Mouse (Mus musculus) forebrain, embryonic 10.5 days (tissue): Measurements from ENCODE around the gene Slc22a13. TPM values are rescaled to one million over a fixed set of nuclear protein-coding genes. Genes with fewer than 3 reads are reported as not detected.
A peak's percentile ranks its signal among the peaks of the same experiment; 100 is the strongest.

ENCODE experiments used
- DNase-seq: peaks from one replicate; pipeline ENCODE4 v3.0.0-alpha.2; 2017; ENCODE audit warnings: low spot score; ENCODE audit errors: extremely low spot score
- H3K27ac ChIP-seq: fragments of 300-500 bp; sonication (generic); 2 replicates; pipeline ENCODE4 v1.5.1; 2016; ENCODE audit warnings: mild to moderate bottlenecking
- H3K27me3 ChIP-seq: fragments of 300-500 bp; sonication (generic); 2 replicates; pipeline ENCODE4 v1.6.1; 2016; ENCODE audit warnings: mild to moderate bottlenecking; ENCODE audit not compliant: poor library complexity, severe bottlenecking
- H3K36me3 ChIP-seq: fragments of 300-500 bp; sonication (generic); replicated peaks from 2 replicates; pipeline ENCODE4 v1.6.1; 2016; ENCODE audit warnings: mild to moderate bottlenecking, moderate library complexity
- H3K4me1 ChIP-seq: fragments of 300-500 bp; sonication (generic); 2 replicates; pipeline ENCODE4 v1.6.1; 2016
- H3K4me3 ChIP-seq: fragments of 300-500 bp; sonication (generic); 2 replicates; pipeline ENCODE4 v1.5.1; 2016; ENCODE audit warnings: mild to moderate bottlenecking, moderate library complexity
- H3K9me3 ChIP-seq: fragments of 300-500 bp; sonication (generic); 2 replicates; pipeline ENCODE4 v1.6.1; 2016; ENCODE audit warnings: mild to moderate bottlenecking, moderate library complexity
- WGBS: fragments of 180-500 bp; shearing (Covaris S2); methylation state at CpG from one replicate; pipeline ENCODE4 v1.1.7; 2016; 5-methylcytosine and 5-hydroxymethylcytosine counted together
- polyA plus RNA-seq: library from polyadenylated mRNA; unstranded; fragments of >200 nt; fragmentation: Nextera tagmentation; extraction: Ambion mirVana; gene quantifications from 2 replicates; pipeline ENCODE4 v1.2.1, GENCODE M21; 2016

Gene Slc22a13
- polyA plus RNA-seq, 1 experiment from 2014 or later = not detected

GRCm38 (mm10) chr9:119181241-119181728 lies 27.6 kb downstream of the Slc22a13 start:
- Histone ChIP-seq H3K9me3 (no peaks in the 10 kb centered on the region), H3K36me3 (no peaks in the 10 kb centered on the region), H3K27me3 (no peaks in the 10 kb centered on the region), H3K4me3 (no peak overlapping the region), H3K27ac (no peak overlapping the region), H3K4me1 (no peaks in the 10 kb centered on the region)
- no peak for DNase-seq
- 72% methylated on average over 3 of the region's 3 CpGs for WGBS

- Histone ChIP-seq H3K27ac (no peak overlapping the region), H3K36me3 (no peaks in the 10 kb centered on the region), H3K4me1 (no peaks in the 10 kb centered on the region), H3K27me3 (no peaks in the 10 kb centered on the region), H3K9me3 (no peaks in the 10 kb centered on the region), H3K4me3 (no peak overlapping the region)
- DNase-seq = no peak
- WGBS = 94% methylated on average over 11 of the region's 11 CpGs
Observed at GRCm38 (mm10) chr9:119179292-119179691, 29.6 kb downstream of the Slc22a13 start.

GRCm38 (mm10) chr9:119167608-119168007 lies 41.3 kb downstream of the Slc22a13 start:
- Histone ChIP-seq H3K36me3 (no peaks in the 10 kb centered on the region), H3K4me3 (no peak overlapping the region), H3K27ac (no peak overlapping the region), H3K27me3 (no peaks in the 10 kb centered on the region), H3K9me3 (peaks cover 5% of the 10 kb centered on the region; the same call in 1 of the 2 replicates), H3K4me1 (no peaks in the 10 kb centered on the region)
- DNase-seq = no peak
- WGBS = 92% methylated on average over 2 of the region's 2 CpGs

GRCm38 (mm10) chr9:119165548-119165947 lies 43.4 kb downstream of the Slc22a13 start:
- no peaks in the 10 kb centered on the region for H3K36me3 ChIP-seq
- no peak for DNase-seq
- H3K4me3 ChIP-seq = no peak overlapping the region
- H3K9me3 ChIP-seq = peaks cover 5% of the 10 kb centered on the region; the same call in 1 of the 2 replicates
- no peak overlapping the region for H3K27ac ChIP-seq
- H3K4me1 ChIP-seq = no peaks in the 10 kb centered on the region
- no peaks in the 10 kb centered on the region for H3K27me3 ChIP-seq
- WGBS = 94% methylated on average over 6 of the region's 6 CpGs

- no peaks in the 10 kb centered on the region for H3K36me3 ChIP-seq
- H3K4me3 ChIP-seq = no peak overlapping the region
- DNase-seq = no peak
- no peaks in the 10 kb centered on the region for H3K4me1 ChIP-seq
- no peak overlapping the region for H3K27ac ChIP-seq
- WGBS = 86% methylated on average over 7 of the region's 7 CpGs
- peaks cover 5% of the 10 kb centered on the region; the same call in 1 of the 2 replicates for H3K9me3 ChIP-seq
- H3K27me3 ChIP-seq = no peaks in the 10 kb centered on the region
Observed at GRCm38 (mm10) chr9:119164743-119165142, 44.2 kb downstream of the Slc22a13 start.

- Histone ChIP-seq H3K27me3 (peaks cover 29% of the 10 kb centered on the region), H3K36me3 (no peaks in the 10 kb centered on the region), H3K27ac (no peak overlapping the region), H3K4me1 (peaks cover 10% of the 10 kb centered on the region), H3K4me3 (no peak overlapping the region), H3K9me3 (no peaks in the 10 kb centered on the region)
- 86% methylated on average over 3 of the region's 3 CpGs for WGBS
- no peak for DNase-seq
Observed at GRCm38 (mm10) chr9:119160689-119161088, 48.2 kb downstream of the Slc22a13 start.

- peaks cover 40% of the 10 kb centered on the region for H3K27me3 ChIP-seq
- peaks cover 10% of the 10 kb centered on the region for H3K4me1 ChIP-seq
- H3K4me3 ChIP-seq = no peak within 1 kb of the TSS
- WGBS = 67% methylated on average over 4 of the region's 4 CpGs
- no peaks in the 10 kb centered on the region for H3K36me3 ChIP-seq
- no peak for DNase-seq
- H3K9me3 ChIP-seq = no peaks in the 10 kb centered on the region
- no peak within 1 kb of the TSS for H3K27ac ChIP-seq
Observed at GRCm38 (mm10) chr9:119158861-119159260, 50.0 kb downstream of the Slc22a13 start, which contains the start of gene Gm47289. TSS of gene Gm47289 (plus strand) at chr9:119159161.

- WGBS = 1% methylated on average over 65 of the region's 65 CpGs
- Histone ChIP-seq H3K27ac (peak within 1 kb of the TSS; percentile 53), H3K27me3 (peaks cover 40% of the 10 kb centered on the region), H3K36me3 (no peaks in the 10 kb centered on the region), H3K9me3 (no peaks in the 10 kb centered on the region), H3K4me1 (peaks cover 10% of the 10 kb centered on the region), H3K4me3 (peak within 1 kb of the TSS; percentile 64)
- peak; percentile 76 for DNase-seq
Observed at GRCm38 (mm10) chr9:119156278-119157201, 52.4 kb downstream of the Slc22a13 start, which contains the start of gene Acaa1b. TSS of gene Acaa1b (minus strand) at chr9:119157093.

GRCm38 (mm10) chr9:119155826-119156225 lies 53.1 kb downstream of the Slc22a13 start:
- no peak overlapping the region for H3K27ac ChIP-seq
- peaks cover 10% of the 10 kb centered on the region for H3K4me1 ChIP-seq
- 56% methylated on average over 7 of the region's 7 CpGs for WGBS
- H3K9me3 ChIP-seq = no peaks in the 10 kb centered on the region
- H3K4me3 ChIP-seq = peak overlapping the region; percentile 64; the same call in 1 of the 2 replicates
- no peak for DNase-seq
- H3K36me3 ChIP-seq = no peaks in the 10 kb centered on the region
- H3K27me3 ChIP-seq = peaks cover 40% of the 10 kb centered on the region

GRCm38 (mm10) chr9:119155416-119155815 lies 53.5 kb downstream of the Slc22a13 start:
- DNase-seq = no peak
- Histone ChIP-seq H3K4me3 (no peak overlapping the region), H3K9me3 (no peaks in the 10 kb centered on the region), H3K27ac (no peak overlapping the region), H3K27me3 (peaks cover 40% of the 10 kb centered on the region), H3K36me3 (no peaks in the 10 kb centered on the region), H3K4me1 (peaks cover 10% of the 10 kb centered on the region)
- WGBS = 83% methylated on average over 8 of the region's 8 CpGs

GRCm38 (mm10) chr9:119151751-119152150 lies 57.1 kb downstream of the Slc22a13 start:
- no peaks in the 10 kb centered on the region for H3K36me3 ChIP-seq
- peaks cover 21% of the 10 kb centered on the region for H3K27me3 ChIP-seq
- no peak overlapping the region for H3K4me3 ChIP-seq
- no peak overlapping the region for H3K27ac ChIP-seq
- H3K9me3 ChIP-seq = no peaks in the 10 kb centered on the region
- 68% methylated on average over 2 of the region's 2 CpGs for whole genome bisulfite sequencing
- peaks cover 8% of the 10 kb centered on the region for H3K4me1 ChIP-seq
- no peak for DNase-seq

GRCm38 (mm10) chr9:119149601-119150000 lies 59.3 kb downstream of the Slc22a13 start:
- Histone ChIP-seq H3K27ac (no peak overlapping the region), H3K36me3 (no peaks in the 10 kb centered on the region), H3K27me3 (peaks cover under 1% of the 10 kb centered on the region; the same call in 1 of the 2 replicates), H3K4me3 (no peak overlapping the region), H3K9me3 (no peaks in the 10 kb centered on the region), H3K4me1 (peaks cover 5% of the 10 kb centered on the region; the same call in 1 of the 2 replicates)
- 28% methylated on average over 5 of the region's 5 CpGs for WGBS
- DNase-seq = peak; percentile 55
